10 mouse cellular contexts compared by ENCODE assay signal in genomic region chr9:41581741-41582140, GRCm38 (mm10).
DNase-seq lines count a peak whose midpoint lies in the region; ATAC-seq and TF ChIP-seq lines count a peak whose summit lies in the region.
"Had no signal": no experiment of that assay in that cellular context is flagged by ENCODE, and none has a peak within 500 bp of the region (broad histone marks: within the 10 kb centered on the region; RNA-seq: fewer than 3 reads in every experiment).

No protein-coding gene starts in this region.

- peak overlapping the region; percentile 70 for H3K4me2 ChIP-seq in heart, embryonic 15.5 days
- 0 out of 2 replicates have a peak overlapping the region, but pooled peaks have one; percentile 13 for H3K4me2 ChIP-seq in liver, postnatal 0 days (ENCODE audit: low read depth, low read length)

- H3K36me3 ChIP-seq in heart, embryonic 10.5 days, result peaks cover 1% of the 10 kb centered on the region
- 0 out of 2 replicates have a peak, but pooled peaks cover 3% of the 10 kb centered on the region for H3K36me3 ChIP-seq in heart, embryonic 15.5 days
- H3K36me3 ChIP-seq in liver, postnatal 0 days (replicated peaks; ENCODE audit: insufficient read depth, low read length), result no peaks in the 10 kb centered on the region

- intact Hi-C loops in heart, postnatal 36 days (cut with DNase I), result loop anchor here (2.0 to 5.0 kb wide), 3 partner anchors 107 to 311 kb away; no protein-coding TSS in a partner anchor

- H3K9me3 ChIP-seq in heart, embryonic 10.5 days, result no peaks in the 10 kb centered on the region
- no peaks in the 10 kb centered on the region for H3K9me3 ChIP-seq in heart, embryonic 15.5 days (replicated peaks)
- H3K9me3 ChIP-seq in liver, postnatal 0 days (ENCODE audit: low read length), result no peaks in the 10 kb centered on the region
- H3K9me3 ChIP-seq: megakaryocyte, embryonic 14.5 days had no signal

- no peak for ATAC-seq in heart, embryonic 15.5 days (replicated peaks; ENCODE audit: insufficient number of reproducible peaks, insufficient read depth, low FRiP score, low read depth)
- no peak for ATAC-seq in liver, postnatal 0 days
- no peak for ATAC-seq in granulocyte monocyte progenitor cell, adult 5-6 weeks (replicated peaks; ENCODE audit: poor library complexity, severe bottlenecking)
- ATAC-seq in cerebellum, adult (ENCODE audit: insufficient number of reproducible peaks, low FRiP score, low TSS enrichment), result no peak

- no peak for TF ChIP-seq EP300 in liver, postnatal 0 days (IDR thresholded peaks at IDR 0.05; ENCODE audit: low read depth)

- no peak for TF ChIP-seq CTCF in liver, postnatal 0 days (IDR thresholded peaks at IDR 0.05; ENCODE audit: low read depth)

- H3K27me3 ChIP-seq in heart, embryonic 10.5 days (ENCODE audit: insufficient read depth, poor library complexity, severe bottlenecking), result no peaks in the 10 kb centered on the region
- no peaks in the 10 kb centered on the region for H3K27me3 ChIP-seq in heart, embryonic 15.5 days
- H3K27me3 ChIP-seq in liver, postnatal 0 days (ENCODE audit: insufficient read depth, low read length), result peaks cover 24% of the 10 kb centered on the region; the same call in 1 of the 2 replicates

- peak overlapping the region; percentile 90 for H3K27ac ChIP-seq in heart, embryonic 10.5 days
- H3K27ac ChIP-seq in heart, embryonic 15.5 days, result peak overlapping the region; percentile 91
- H3K27ac ChIP-seq in liver, postnatal 0 days (ENCODE audit: low read depth), result no peak overlapping the region

- H3K9ac ChIP-seq in heart, embryonic 15.5 days, result peak overlapping the region; percentile 76
- H3K9ac ChIP-seq in liver, postnatal 0 days (replicated peaks), result no peak overlapping the region

- DNase-seq in heart, embryonic 10.5 days (ENCODE audit: low spot score), result no peak
- no peak for DNase-seq in heart, postnatal 36 days
- DNase-seq in adipocyte (ENCODE audit: low spot score) (peak; percentile 22), MN1 (ENCODE audit: low spot score) (no peak)
- DNase-seq in liver, postnatal 0 days, result no peak
- DNase-seq: thymus, adult 18-20 months had no signal

- 28% methylated on average over 9 of the region's 9 CpGs for WGBS in heart, embryonic 10.5 days
- 22% methylated on average over 9 of the region's 9 CpGs for WGBS in heart, embryonic 15.5 days
- WGBS in liver, postnatal 0 days (ENCODE audit: insufficient replicate concordance), result 29% methylated on average over 9 of the region's 9 CpGs

- peak overlapping the region; percentile 72 for H3K4me3 ChIP-seq in heart, embryonic 10.5 days
- peak overlapping the region; percentile 71 for H3K4me3 ChIP-seq in heart, embryonic 15.5 days
- H3K4me3 ChIP-seq in liver, postnatal 0 days (ENCODE audit: low read depth, low read length), result 0 out of 2 replicates have a peak overlapping the region, but pooled peaks have one; percentile 27
- H3K4me3 ChIP-seq: megakaryocyte, embryonic 14.5 days had no signal

- H3K4me1 ChIP-seq in heart, embryonic 10.5 days, result peaks cover 11% of the 10 kb centered on the region; the same call in 1 of the 2 replicates
- H3K4me1 ChIP-seq in heart, embryonic 15.5 days (replicated peaks), result peaks cover 20% of the 10 kb centered on the region
- H3K4me1 ChIP-seq in liver, postnatal 0 days (ENCODE audit: insufficient read depth), result no peaks in the 10 kb centered on the region
- H3K4me1 ChIP-seq: megakaryocyte, embryonic 14.5 days had no signal
